Mouse (Mus musculus) thymus, adult 2 months (tissue): ENCODE data around the gene Ddx3x.

Experiments used
- CTCF ChIP-seq: fragments of 200-500 bp; IDR thresholded peaks from 2 replicates; pipeline ENCODE4 v1.5.1; 2012; ENCODE audit warnings: mild to moderate bottlenecking, control low read depth, low read length, moderate library complexity, borderline replicate concordance; ENCODE audit not compliant: control insufficient read depth, poor library complexity, insufficient read depth; ENCODE audit errors: extremely low read depth
- POLR2A ChIP-seq: fragments of 200-500 bp; IDR thresholded peaks from 2 replicates; pipeline ENCODE4 v1.6.1; 2012; ENCODE audit warnings: mild to moderate bottlenecking, low read length, control low read depth, moderate library complexity; ENCODE audit not compliant: control insufficient read depth, poor library complexity, insufficient read depth; ENCODE audit errors: extremely low read depth

- no peak for TF ChIP-seq CTCF
- TF ChIP-seq POLR2A, result no peak
Observed at GRCm38 (mm10) chrX:13263356-13263755, 17.4 kb upstream of the Ddx3x start.
